Mouse (Mus musculus): ENCODE data around the gene Hist2h2aa1.
A peak's percentile ranks its signal among the peaks of the same experiment; 100 is the strongest.
"Not testable (repeated sequence)": the region's sequence is repeated elsewhere in the genome, so short reads cannot be mapped to it uniquely, and the experiment has no call there.

Gene Hist2h2aa1

GRCm38 (mm10) chr3:96254683-96255355 is 9.5 kb downstream of the Hist2h2aa1 start:
- DNase-seq (ENCODE audit: low spot score) = no peak

DNA sequence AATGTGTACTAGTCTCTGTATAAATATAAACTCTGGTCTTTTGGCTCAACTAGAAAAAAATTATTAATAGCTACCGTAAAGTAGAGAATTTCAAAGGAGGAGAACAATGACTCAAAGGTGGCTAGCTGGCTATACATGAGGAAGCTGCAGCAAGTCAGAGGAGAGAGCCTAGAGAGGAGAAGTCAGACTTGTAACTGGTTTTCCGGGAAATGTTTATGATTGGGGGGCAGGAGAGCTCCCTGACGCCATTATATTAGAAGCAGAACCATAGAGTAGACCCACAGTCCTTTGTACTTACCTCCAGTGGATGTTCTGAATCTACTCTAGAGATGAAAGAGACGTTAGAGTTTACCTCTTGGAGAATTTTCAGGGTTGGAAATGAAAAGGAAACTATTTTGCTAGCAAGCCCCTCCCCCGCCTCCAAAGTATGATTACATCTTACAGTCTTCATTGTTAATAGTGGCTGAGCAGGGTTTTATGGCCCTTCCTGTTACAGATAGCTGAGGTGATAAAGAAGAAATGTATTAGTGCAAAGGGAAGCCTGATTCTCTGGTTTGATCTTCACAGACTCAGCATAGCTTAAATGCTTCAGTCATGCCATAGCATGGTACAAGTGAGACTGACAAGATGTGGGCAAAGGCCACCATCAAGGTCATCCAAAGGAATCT is 10.8 kb downstream of the Hist2h2aa1 start:
- DNase-seq (ENCODE audit: low spot score) = no peak

DNA sequence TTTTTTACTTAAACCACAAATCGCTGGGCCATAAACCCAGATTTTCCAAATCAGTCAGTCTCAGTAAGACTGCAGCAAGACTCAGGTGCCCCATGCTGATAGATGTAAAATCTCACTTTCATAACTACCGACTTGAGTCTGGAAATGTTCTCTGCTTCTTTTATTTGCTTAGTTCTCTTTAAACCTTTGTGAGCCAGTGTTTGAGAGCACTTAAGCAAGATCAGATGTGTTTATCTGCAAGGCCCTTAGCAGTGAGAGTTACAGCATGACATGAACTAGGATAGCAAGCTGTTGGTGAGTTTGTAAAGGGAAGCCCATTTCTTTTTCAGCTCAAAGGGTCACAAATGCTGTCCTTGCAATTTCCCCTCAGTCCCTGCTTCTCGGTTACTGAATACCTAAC is 11.9 kb downstream of the Hist2h2aa1 start:
- DNase-seq (ENCODE audit: low spot score) = peak; percentile 44

GRCm38 (mm10) chr3:96260220-96260619 is 14.9 kb downstream of the Hist2h2aa1 start:
- no peak for DNase-seq (ENCODE audit: low spot score)

DNA sequence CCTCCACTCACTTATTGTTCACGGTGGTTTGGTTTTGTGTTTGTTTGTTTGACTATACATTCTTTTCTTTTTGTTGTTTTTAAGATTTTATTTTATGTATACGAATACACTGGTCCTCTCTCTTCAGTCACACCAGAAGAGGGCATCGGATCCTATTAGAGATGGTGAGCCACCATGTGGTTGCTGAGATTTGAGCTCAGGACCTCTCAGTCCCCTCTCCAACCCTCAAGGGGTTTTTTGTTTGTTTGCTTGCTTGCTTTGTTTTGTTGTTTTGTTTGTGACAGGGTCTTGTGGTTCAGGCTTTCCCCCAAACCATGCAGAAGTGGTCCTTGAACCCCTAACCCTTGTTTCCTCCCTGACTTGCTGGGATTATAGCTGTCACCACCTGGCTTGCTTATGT is 16.3 kb downstream of the Hist2h2aa1 start:
- DNase-seq (ENCODE audit: low spot score) = no peak

DNA sequence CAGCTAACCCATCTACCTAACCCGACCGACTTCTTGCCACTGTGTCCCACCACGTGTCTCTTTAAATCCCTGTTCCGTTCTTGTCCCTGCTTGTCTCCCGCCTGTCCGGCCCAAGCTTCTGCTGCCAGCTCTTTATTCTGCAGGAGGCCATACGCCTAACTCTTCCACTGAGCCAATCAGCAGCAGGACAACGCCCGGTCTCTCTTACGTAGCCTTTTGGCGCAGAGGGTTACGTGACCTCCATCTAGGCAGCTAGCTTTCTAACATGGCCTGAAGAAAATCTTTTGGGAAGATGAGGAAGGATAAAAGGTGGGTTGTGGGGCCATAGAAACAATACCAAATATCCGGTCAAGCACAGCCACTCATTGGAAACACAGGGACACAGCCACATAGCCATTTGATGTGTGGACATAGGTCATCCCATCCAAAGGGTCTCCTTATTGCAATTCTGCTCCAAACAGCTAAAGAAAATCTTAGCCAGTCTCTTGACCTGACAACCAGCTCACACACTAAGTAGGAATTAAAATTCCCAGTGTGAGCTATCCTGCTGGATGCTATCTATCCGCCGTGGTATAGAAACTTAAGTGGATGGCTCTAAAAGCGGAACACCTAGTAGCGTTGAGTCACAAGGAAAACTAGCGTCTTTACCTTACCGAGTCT is 17.0 kb downstream of the Hist2h2aa1 start:
- peak; percentile 94 for DNase-seq (ENCODE audit: low spot score)

DNA sequence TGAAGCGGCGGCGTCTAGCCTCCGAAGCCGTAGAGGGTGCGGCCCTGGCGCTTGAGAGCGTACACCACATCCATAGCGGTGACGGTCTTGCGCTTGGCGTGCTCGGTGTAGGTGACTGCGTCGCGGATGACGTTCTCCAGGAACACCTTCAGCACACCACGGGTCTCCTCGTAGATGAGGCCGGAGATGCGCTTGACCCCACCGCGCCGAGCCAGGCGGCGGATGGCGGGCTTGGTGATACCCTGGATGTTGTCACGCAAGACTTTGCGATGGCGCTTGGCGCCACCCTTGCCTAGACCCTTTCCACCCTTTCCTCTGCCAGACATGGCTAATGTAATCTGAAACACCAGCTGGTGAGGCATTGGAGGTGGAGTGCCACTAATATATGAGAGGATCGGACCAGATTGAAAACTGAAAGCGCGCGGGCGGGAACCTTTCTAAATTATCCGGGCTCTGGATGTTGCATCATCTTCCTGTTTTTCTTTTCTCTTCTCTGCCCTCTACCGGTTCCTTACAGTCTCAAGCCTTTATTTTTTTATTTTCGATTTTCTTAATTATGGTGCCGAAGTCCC is 17.8 kb downstream of the Hist2h2aa1 start, which contains the start of gene Hist2h4:
Gene Hist2h4 (minus strand): TSS at position 333 of the 572 bp plus-strand sequence.
- DNase-seq (ENCODE audit: low spot score) = peak; percentile 98

GRCm38 (mm10) chr3:96263558-96264403 is 18.5 kb downstream of the Hist2h2aa1 start:
- DNase-seq (ENCODE audit: low spot score) = no peak

DNA sequence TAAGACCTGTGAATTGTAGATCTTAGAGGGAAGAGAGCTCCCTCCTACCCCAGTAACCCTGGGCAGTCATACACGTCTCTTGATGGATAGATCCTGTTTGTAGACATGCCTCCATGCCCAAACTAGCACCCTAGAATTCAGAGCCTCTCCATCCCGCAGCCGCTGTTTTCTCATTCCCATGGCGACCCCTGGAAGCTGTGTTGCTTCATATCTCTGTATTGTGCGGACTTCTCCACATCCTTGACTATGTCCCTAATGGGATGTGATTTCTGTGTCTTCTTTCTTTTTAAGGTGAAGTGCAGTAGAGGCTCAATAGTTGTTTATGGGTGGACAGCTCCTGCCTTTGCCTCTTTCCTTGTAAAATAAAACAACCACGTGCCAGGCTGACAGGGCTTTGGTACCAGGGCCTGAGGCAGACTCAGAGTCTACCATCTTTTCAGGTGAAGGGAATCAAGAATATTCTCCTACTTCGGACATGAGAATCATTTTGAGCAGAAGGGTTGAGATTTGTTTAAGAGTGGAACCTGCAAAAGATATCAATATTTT is 19.2 kb downstream of the Hist2h2aa1 start:
- no peak for DNase-seq (ENCODE audit: low spot score)

- no peak for DNase-seq (ENCODE audit: low spot score)
Measured at GRCm38 (mm10) chr3:96266132-96266710, 20.9 kb downstream of the Hist2h2aa1 start.

GRCm38 (mm10) chr3:96267541-96267940 is 22.2 kb downstream of the Hist2h2aa1 start:
- no peak for DNase-seq (ENCODE audit: low spot score)

GRCm38 (mm10) chr3:96268051-96268775 is 22.9 kb downstream of the Hist2h2aa1 start, which contains the start of gene Hist2h3b:
Gene Hist2h3b, plus strand, starts transcription at chr3:96268654.
- DNase-seq (ENCODE audit: low spot score) = peak; percentile 89

DNA sequence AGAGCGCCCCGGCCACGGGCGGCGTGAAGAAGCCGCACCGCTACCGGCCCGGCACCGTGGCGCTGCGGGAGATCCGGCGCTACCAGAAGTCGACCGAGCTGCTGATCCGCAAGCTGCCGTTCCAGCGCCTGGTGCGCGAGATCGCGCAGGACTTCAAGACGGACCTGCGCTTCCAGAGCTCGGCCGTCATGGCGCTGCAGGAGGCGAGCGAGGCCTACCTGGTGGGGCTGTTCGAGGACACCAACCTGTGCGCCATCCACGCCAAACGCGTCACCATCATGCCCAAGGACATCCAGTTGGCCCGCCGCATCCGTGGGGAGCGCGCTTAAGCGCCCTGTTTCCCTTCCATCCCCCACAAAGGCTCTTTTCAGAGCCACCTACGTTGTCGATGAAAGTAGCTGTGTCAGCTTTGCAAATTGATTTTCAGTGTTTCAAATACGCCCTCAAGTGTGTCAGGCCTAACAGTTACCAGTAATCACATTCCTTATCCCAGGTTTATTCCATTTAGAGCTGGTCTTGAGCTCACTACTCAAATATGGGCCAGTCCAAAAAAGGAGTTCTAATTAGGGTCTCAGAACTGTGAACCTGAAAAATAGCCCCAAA is 23.6 kb downstream of the Hist2h2aa1 start:
- DNase-seq (ENCODE audit: low spot score) = not testable (repeated sequence)

DNA sequence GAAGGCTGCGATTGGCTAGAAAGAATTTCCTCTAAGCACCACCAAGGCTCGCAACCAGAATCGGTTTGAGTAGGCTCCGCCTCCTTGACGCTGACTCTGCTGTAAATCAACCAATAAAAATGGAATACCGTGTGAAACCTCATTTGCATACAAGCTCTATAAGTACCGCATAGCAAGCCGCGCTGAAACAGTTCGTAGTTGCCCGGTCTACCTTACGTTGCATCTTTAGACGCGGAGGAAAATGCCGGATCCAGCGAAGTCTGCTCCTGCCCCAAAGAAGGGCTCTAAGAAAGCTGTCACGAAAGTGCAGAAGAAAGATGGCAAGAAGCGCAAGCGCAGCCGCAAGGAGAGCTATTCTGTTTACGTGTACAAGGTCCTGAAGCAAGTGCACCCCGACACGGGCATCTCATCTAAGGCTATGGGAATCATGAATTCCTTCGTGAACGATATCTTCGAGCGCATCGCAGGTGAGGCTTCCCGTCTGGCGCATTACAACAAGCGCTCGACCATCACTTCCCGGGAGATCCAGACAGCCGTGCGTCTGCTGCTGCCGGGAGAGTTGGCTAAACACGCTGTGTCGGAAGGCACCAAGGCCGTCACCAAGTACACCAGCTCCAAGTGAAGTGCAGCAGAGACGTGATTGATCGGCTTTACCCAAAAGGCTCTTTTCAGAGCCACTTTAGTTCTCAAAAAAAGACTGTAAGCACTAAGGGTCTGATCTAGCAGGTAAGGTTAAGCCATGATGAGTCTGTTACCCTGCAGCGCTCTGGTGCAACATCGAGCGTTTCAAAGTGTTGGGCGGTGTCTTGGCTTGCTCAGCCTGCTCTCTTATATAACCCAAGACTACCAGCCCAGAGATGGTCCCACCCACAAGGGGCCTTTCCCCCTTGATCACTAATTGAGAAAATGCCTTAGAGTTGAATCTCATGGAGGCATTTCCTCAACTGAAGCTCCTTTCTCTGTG is 24.5 kb downstream of the Hist2h2aa1 start, which contains the start of gene Hist2h2bb:
Gene Hist2h2bb (plus strand): TSS at position 242 of the 964 bp plus-strand sequence.
- DNase-seq (ENCODE audit: low spot score) = peak; percentile 97

DNA sequence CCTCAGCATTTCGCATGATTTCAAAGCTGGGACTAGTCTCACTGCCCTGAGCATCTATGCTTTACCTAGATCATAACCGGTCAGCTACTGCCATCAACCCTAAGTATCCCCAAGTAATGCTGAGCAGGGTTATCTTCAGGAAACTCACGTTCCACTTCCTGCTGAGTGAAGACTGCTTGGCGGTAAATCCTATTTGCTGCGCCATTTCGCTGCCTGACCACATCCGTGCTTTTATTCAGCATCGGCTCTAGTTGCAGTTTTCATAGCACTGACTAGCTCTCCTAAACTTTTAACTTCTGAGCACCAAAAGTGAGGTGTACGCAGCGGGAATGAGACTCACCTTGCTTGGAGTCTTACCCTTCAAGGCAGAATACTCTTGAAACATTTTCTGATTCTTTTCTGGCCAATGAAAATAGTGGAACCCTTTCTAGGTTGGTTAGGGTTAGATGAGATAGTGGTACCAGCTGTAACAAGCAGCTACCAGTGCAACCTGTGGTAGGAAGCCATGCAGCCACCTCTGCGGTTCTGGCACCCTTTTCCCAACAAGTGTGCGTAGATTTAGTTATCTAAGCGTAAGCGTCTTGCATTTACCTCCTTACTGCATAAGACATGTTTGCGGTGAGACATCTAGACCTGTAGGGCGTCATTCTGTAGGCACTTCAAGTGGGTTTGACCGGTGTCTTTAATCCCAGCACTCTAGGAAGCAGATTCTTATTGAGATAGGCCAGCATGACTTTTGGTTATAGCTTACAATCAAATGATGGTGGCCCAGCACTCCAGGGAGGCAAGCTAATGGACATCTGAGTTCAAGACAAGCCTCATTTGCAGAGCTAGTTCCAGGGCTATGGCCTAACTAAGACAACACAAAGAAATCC is 28.5 kb downstream of the Hist2h2aa1 start:
- DNase-seq (ENCODE audit: low spot score) = no peak

GRCm38 (mm10) chr3:96277428-96277799 is 32.1 kb downstream of the Hist2h2aa1 start:
- DNase-seq (ENCODE audit: low spot score) = peak; percentile 33

DNA sequence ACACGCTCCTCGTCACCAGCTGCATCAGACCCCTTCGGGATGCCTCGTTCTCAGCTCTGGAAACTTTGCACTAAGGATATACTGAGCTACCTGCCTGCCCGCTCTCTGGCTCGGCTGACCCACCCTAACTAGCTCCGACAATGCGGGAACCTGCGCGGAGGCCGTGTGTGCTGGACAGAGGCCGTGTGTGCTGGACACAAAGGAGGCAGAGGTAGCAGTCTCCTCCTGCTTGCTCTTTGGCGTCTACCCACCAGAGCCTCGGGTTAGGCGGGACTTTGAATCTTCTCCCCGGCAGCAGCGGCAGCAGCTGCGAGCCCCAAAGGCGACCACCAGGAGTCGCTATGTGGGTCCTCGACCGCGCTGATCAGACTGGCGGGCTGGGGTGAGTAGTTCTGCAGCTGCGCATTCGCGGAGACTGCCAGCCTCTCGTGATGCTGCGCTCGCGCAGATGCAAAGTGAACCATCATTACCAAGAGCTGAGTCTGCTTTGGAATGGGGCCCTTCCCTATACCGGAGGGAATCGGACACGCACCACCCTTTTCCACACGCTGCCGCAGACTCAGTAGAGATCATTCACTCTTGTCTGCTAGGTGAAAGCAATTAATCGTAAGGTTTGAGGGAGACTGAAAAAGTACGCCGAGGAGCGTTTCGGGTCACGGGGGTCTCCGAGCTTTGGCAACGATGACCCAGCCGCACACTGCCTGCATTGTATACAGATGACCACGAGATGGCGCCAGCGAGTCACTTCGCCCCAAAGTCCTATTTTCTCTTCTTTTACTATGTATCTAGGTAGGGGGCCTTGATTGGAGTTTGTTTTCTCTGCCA is 32.7 kb downstream of the Hist2h2aa1 start:
- DNase-seq (ENCODE audit: low spot score) = peak; percentile 91
